7 mouse cellular contexts compared by ENCODE assay signal in genomic region chr13:34708955-34709354, GRCm38 (mm10). TPM values are rescaled to one million over a fixed set of nuclear protein-coding genes. Genes with fewer than 3 reads are reported as not detected.
A peak's percentile ranks its signal among the peaks of the same experiment; 100 is the strongest.
DNase-seq lines count a peak whose midpoint lies in the region; ATAC-seq and TF ChIP-seq lines count a peak whose summit lies in the region.

No protein-coding gene starts in this region.

- TF ChIP-seq POLR2A in heart, adult 2 months (IDR thresholded peaks at IDR 0.05; ENCODE audit: insufficient read depth, low read depth, low read length) = peak; percentile 29; the same call in 1 of the 2 replicates

- no peak overlapping the region for H3K4me3 ChIP-seq in heart, adult 2 months

- no peaks in the 10 kb centered on the region for H3K36me3 ChIP-seq in heart, adult 2 months (ENCODE audit: control insufficient read depth, insufficient read depth, low read length)

- no peak overlapping the region for H3K9ac ChIP-seq in heart, adult 2 months (ENCODE audit: low read depth, low read length)

- H3K4me1 ChIP-seq in heart, adult 2 months (ENCODE audit: control insufficient read depth, insufficient read depth, low read length) = peaks cover 4% of the 10 kb centered on the region

- H3K27ac ChIP-seq in heart, adult 2 months = peak overlapping the region; percentile 50

- H3K27me3 ChIP-seq in Patski = no peaks in the 10 kb centered on the region
- H3K27me3 ChIP-seq in heart, adult 2 months (ENCODE audit: control insufficient read depth, insufficient read depth, low read length) = no peaks in the 10 kb centered on the region

- no peaks in the 10 kb centered on the region for H3K79me2 ChIP-seq in heart, adult 2 months (replicated peaks; ENCODE audit: control insufficient read depth, insufficient read depth, low read length)

- peak; percentile 51 for ATAC-seq in Patski
- ATAC-seq in frontal cortex, adult (ENCODE audit: low TSS enrichment) = no peak

- in situ Hi-C loops in Patski (cut with MboI; ENCODE audit: low pct_unique_long_range_greater_than_20kb) = no loop called here

- POLR2A ChIA-PET in Patski (lab: Charles Lee) = no interaction called here

- TF ChIP-seq CTCF in Patski (IDR thresholded peaks at IDR 0.05) = no peak
- no peak for TF ChIP-seq CTCF in heart, adult 2 months (IDR thresholded peaks at IDR 0.05)

- intact Hi-C loops in heart, adult 2 months (cut with DNase I) = loop anchor here (1.0 to 5.0 kb wide), 3 partner anchors 16 to 76 kb away; partner anchors contain the start of gene Pxdc1

- 17% methylated on average over 3 of the region's 3 CpGs for WGBS in heart, adult 2 months

- TF ChIP-seq EP300 in heart, adult 2 months (IDR thresholded peaks at IDR 0.05; ENCODE audit: insufficient read depth, low read depth, low read length) = peak; percentile 67; the same call in 1 of the 2 replicates

- DNase-seq in Patski (ENCODE audit: low read depth, low spot score) = peak; percentile 91
- peak; percentile 43 to 83 for DNase-seq in adrenal gland, postnatal 4 days (ENCODE audit: low spot score in 2 of 2)
- peak; percentile 77 to 88 for DNase-seq in heart, adult 2 months
- DNase-seq in kidney, postnatal 10 days = peak; percentile 91
- peak; percentile 97 for DNase-seq in lung, postnatal 14 days
- DNase-seq in urinary bladder, postnatal 4 days (ENCODE audit: low spot score in 2 of 2) = peak; percentile 76 to 90

- CTCF ChIA-PET in Patski (lab: Charles Lee) = interaction anchor here (1.2 to 1.3 kb wide), 2 partner anchors 16 to 149 kb away, joined by 3 to 5 read pairs; no protein-coding TSS in a partner anchor

RNA-seq across cellular contexts. Expression of gene Fam50b, which starts 25.7 kb away (rescaled TPM):
- polyA plus RNA-seq in Patski (2021) = not detected
- not detected for total RNA-seq in adrenal gland, postnatal 4 days (2021)
- total RNA-seq in heart, adult 2 months (2021) = not detected
- polyA plus RNA-seq in heart, adult 2 months (2012; rRNA removed) = 0.18 TPM in 1 of 2 replicates, not detected in the other

RNA-seq across cellular contexts. Expression of gene Pxdc1, which starts 55.7 kb away (rescaled TPM):
- 57.2 TPM for polyA plus RNA-seq in Patski (2021)
- total RNA-seq in adrenal gland, postnatal 4 days (2021) = 1 to 10 TPM; 4.6 to 7.9 TPM
- 10 to 100 TPM; 12.9 to 15.4 TPM for total RNA-seq in heart, adult 2 months (2021)
- polyA plus RNA-seq in heart, adult 2 months (2012; rRNA removed) = 12.8 and 13.9 TPM in 2 replicates
